Mouse (Mus musculus): ENCODE measurements around the gene Apom. TPM values are rescaled to one million over a fixed set of nuclear protein-coding genes. Genes with fewer than 3 reads are reported as not detected.
A peak's percentile ranks its signal among the peaks of the same experiment; 100 is the strongest.

Gene Apom
- total RNA-seq, 2 experiments from 2014 or later = not detected

DNA sequence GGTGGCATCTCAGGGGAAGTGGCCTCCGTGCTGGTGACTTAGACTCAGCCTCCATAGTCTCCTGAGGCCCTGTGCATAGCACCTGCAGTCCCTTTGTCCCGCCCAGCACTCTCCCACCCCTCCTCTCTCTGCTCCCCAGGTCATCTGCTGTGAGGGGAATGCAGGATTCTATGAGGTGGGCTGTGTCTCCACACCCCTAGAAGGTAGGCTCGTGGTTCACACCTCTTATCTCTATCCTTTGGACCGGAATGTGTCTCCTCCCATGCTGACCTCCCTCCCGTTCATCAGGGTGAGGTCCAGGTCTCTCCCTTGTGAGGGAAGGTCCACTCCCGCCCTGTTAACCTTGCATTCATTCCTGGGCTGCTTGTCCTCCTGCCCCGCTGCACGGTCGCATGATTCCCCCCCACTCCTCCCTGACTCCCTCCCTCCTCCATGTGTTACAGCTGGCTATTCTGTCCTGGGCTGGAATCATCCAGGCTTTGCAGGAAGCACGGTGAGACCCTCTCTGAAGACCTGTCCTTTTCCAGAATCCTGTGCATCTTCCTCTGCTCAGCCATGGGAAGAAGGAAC lies 31.6 kb downstream of the Apom start:
- no peak for DNase-seq (ENCODE audit: low spot score in 2 of 2)

DNA sequence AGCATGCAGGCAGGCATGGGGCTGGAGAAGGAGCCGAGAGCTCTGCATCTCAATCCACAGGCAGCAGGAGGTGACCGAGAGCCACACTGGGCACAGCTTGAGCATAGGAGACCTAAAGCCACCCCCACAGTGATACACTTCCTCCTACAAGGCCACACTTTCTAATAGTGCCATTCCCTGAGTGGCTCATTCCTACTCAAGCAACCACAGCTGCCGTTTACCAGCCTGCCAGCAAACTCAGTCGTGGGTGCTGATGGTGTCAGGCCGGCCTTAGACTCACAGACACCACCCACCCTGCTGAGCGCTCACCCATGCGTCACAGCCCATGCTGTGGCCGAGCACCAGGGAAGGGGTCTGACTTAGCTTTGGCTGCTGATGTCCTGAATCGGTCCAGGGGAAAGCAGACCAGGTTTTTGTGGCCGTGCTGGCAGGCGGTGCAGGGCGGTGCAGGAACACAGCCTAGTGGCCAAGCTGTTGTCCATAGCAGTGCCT lies 34.6 kb downstream of the Apom start:
- no peak for DNase-seq (ENCODE audit: low spot score in 2 of 2)

DNA sequence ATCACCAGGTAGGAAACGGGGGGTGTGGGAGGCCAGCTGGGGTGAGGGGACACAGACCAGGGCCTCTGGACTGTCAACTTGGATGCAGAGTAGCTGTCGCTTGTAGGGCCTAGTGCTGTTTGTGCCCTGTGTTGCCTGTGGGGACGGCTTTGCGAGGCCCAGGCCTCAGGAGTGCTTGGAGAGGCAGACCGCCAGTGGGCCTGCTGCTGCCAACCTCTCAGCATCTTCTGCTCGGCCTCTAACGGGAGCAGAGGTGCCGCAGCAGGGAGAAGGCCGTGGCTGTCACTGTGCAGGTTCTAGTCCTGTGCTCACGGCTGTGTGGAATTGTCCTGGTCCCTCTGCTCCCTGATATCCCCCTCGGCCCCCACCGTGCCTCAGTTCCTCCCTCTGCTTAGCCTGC lies 35.3 kb downstream of the Apom start:
- DNase-seq (ENCODE audit: low spot score in 2 of 2) = no peak

DNA sequence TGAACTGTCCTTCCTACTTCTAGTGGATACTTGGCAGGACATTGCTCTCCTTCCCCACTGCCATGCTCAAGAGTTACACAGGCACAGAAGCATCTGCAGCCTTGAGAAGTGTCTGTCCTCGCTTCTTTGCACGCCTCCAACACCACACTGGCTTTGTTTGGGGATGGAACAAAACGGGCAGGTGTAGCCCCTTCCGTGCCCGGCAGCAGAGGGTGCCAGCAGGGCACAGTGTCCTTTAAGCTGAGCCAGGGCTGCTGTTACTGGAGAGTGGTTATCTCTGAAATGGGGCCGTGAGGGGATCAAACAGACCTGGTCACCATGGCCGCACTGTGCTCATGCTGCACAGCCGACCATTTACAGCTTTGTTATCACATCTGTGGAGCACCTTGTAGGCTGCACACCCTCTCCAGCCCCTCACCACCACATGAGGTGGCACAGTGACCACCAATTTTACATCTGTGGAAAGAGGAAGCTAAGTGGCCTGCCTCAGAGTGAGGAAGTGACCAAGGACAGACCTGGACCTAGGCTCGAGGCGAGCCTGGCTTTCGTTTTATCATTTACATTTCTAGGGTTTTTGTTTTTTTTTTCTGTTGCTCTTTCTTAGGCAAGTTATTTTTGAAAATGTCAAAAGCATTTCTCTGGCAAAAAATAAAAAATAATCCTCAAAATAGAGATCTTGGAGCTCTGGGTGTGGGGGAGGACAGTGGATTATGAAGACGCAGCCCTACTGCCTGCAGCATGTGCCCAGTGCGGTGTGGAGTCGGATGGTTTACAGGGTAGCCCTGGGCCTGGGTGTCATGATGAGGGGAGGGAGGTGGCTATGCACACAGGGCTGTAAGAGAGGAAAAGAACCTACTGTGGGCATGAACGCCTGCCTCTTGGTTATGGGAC lies 37.1 kb downstream of the Apom start:
- no peak for DNase-seq (ENCODE audit: low spot score in 2 of 2)

DNA sequence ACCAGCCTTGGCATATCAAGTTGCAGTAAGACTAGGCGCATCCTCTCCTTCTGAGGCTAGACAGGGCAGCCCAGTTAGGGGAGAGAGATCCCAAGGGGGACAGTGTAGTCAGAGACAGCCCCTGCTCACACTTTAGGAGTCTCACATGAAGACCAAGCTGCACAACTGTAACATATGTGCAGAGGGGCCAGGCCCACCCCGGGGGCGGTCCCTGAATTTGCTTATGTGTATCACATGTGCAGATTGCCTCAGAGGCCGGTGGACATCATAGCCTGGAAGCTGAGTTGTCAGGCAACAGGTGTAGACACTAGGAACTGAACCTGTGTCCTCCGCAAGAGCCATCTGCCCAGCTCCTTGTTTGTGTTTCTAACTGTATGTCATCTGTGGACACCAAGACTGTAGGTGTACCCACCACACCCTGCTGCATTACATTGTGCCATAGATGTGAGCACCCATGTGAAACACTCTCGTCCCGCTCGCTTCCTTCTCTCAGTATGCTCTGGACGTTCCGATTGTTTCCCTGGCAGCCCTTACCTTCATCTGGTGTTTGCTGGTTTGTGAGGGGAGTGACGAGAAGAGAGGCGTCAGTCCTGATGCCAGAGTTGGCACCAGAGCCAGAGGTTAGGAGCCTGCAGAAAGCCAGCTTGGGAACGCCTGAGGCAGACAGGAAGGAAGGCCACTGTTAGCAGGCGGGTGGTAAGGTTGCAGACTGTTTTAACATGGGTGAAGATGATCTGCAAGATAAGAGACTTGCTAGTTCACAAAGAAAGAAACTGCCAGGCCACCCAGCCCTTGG lies 39.2 kb downstream of the Apom start:
- no peak for DNase-seq (ENCODE audit: low spot score in 2 of 2)

DNA sequence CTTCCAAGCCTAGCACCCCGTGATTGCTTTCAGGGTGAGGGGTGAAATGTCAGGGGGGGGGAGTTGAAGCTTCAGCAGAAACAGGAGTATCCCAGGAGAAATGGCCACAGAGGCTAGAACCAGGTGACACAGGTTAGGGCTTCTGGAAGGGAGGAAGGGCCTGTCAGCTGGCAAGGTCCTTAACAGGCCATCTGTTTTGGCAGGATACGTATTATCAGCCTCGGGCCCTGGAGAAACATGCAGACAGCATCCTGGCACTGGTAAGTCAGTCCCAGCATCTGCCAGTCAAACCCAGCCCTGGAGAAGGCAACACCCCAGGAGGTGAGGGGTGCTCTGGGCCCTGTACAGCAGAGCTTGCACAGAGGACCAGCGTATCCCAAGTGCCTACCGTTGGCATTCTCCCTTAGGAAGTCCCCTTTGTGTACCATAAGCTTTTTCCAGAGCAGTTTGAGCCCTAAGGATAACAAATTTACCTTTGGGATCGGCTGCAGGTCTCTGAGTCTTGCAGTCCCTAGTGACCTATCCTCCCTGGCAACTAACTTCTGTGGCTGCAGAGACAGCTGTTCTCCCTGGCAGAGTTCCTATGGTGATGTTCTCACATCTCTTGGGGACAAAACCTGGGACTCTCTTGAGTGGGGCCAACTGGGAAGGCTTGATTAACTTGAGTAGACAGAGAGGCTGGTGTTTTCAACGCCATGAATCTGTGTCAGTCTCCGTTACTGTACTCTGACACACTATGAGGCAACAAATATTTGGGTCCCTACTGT lies 41.5 kb downstream of the Apom start:
- DNase-seq (ENCODE audit: low spot score in 2 of 2) = peak in 1 of 2 experiments; percentile 27

DNA sequence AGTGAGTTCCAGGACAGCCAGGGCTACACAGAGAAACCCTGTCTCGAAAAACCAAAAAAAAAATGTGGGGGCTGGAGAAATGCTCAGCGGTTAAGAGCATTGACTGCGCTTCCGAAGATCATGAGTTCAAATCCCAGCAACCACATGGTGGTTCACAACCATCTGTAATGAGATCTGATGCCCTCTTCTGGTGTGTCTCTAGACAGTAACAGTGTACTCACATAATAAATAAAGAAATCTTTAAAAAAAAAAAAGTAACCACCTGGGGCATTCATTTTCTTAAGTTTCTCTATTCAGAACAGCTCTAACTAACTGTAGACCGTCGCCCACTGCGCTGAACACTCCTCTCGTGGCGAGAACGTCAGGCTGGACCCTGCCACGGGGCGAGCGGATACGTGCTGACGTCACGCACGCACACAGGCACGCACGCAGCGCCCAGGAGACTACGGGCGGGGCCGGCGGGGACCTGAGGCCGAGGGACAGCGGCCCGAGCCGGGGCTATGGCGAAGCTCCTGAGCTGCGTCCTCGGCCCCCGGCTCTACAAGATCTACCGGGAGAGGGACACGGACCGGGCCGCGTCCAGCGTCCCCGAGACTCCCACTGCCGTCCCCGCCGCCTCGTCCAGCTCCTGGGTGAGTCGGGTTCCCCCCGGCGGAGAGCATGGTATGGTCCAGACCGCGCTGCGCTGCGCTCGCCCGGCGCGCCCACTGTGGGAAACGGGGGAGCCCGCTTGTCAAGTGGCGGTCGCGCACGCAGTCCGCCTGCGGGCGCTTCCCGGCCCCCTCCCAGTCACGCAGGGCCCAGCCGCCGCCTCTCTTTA lies 42.8 kb downstream of the Apom start, which contains the start of gene Abhd16a:
Gene Abhd16a (plus strand): TSS at position 439 of the 820 bp plus-strand sequence.
- peak; percentile 96 to 97 for DNase-seq (ENCODE audit: low spot score in 2 of 2)

DNA sequence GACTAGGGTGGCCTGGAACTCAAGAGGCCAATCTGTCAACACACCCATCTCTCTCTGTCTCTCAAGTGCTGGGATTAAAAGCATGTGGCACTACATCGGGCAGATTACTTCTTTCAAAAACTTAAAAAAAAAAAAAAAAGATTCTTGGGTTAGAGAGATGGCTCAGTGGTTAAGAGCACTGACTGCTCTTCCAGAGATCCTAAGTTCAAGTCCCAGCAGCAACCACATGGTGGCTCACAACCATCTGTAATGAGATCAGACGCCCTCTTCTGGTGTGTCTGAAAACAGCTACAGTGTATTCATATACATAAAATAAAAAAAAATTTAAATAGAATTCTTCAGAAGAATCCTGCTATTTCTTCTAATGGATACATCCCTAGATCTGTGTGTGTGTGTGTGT lies 43.7 kb downstream of the Apom start:
- no peak for DNase-seq (ENCODE audit: low spot score in 2 of 2)

DNA sequence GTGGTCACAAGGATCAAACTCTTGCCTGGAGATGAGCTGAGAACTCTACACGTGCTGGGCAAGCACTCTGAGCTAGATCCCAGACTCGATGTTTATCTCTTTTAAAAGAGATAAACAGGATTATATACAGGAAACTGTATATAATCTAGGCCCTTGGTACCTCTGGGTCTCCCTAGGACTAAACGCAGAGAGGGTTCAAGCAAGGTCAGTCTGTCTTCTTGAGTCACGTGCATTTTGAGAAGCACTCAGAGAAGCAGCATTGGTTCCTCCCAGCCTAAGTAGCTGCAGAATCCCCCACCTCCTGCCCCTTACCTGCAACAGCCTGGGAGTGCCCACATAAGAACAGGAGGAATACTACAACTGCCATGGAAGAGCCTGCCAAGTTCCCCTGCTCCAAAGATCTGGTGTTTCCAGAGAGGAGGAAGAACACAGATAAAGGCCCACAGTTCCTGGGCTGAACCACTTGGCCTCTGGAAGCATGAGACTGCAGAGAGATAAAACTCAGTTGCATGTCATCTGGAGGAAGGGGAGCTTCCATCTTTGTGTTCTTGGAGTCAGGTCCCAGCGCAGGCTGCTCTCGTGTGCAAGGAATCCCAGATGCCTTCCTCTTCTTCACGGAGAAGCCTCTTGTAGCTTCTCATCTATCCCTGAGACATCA lies 46.5 kb downstream of the Apom start, which contains the start of gene Ly6g6f:
Gene Ly6g6f (minus strand): TSS at position 403 of the 658 bp plus-strand sequence.
- no peak for DNase-seq (ENCODE audit: low spot score in 2 of 2)

DNA sequence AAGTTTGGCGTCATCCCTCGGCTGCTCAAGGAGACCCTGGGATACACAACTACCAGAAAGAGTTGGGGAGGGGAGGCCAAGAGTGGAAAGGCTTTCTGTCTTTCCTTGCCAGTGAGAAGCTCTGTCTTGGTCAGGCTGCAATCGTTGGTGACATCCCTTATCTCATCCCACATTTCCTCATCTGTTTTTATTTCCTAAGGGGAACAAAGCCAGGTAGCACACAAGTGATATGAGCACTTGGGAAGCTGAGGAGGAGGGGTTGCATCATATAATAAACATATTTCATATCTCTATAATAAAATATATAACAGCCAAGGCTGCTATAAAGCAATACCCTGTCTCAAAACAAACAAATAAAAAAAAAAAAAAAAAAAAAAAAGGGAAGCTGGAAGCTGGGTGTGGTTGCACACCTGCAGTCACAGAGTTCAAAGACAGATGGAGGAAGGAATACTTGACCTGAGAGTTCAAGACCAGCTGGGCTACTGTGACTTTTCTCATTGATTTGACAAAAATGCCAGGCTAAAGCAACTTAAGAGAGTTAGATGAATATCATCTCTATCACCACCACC lies 47.8 kb downstream of the Apom start:
- no peak for DNase-seq (ENCODE audit: low spot score in 2 of 2)

DNA sequence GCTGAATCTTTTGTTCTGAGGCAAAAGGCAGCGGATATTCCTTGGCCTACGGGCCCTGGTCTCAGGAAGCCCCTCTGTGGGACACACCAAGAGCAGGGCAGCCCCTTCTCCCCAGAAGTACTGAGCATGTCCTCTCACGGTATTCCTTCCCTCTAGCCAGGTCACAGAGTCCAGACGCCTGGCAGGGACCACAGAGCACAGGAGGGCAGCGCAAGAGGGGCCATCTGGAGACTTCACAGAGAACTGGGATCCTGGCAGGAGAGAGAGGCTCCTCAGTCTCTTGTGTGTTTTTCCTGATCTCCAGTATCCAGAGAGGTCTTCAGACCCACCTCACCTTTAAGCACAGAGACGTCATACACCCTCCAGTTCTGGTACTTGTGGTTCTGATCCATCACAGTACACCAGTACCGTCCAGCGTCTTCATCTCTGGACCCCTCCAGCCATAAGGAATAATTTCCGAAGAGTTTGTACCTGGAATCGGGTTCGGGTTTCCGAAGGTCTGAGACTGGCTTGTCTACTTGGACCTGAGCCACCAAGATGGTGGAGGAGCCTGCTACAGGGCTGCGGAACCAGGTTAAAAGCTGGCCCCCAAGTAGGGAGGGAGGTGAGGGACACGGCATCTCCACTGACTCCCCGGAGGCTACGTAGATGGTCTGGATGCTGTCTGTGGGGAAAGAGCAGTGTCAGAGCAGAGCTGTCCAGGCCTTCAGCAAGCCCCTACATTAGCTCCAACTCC lies 48.8 kb downstream of the Apom start:
- DNase-seq (ENCODE audit: low spot score in 2 of 2) = no peak

DNA sequence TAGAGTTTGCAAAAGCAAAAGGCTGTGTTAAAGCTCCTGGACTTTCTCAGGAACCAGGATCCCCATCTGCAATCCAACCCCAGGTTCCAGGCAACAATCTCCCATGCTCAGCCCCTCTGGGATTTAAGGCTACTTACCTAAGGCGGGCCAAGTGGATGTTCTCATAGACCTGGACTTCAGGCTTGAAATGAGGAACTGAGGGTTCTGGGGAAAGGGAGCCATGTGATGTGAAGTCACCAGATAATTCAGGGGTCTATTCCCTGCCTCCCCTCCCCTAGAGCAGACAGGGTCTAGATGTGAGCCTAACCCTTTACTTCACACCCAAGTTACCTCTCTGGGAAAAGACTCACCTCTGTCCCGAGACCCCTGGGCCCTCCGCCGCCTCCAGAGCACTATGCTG lies 51.1 kb downstream of the Apom start:
- no peak for DNase-seq (ENCODE audit: low spot score in 2 of 2)

DNA sequence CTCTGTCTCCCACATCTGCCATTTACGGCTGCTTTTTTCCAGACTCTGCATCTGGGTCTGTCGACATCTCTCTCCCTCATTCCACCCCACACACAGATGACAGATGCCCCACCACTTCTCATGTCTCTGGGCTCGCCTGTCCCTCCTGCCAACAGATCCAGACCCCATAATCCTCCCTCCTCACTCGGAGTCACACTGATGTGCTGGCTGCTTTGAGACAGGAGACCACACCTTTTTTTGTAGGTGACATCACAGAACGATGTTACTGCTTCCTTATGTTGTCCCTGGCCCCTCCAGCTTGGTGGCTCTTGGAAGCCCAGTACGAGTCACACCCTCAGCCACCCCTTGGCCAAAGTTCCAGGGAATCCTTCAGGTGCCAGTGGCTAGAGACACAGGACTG lies 51.6 kb downstream of the Apom start:
- no peak for DNase-seq (ENCODE audit: low spot score in 2 of 2)

DNA sequence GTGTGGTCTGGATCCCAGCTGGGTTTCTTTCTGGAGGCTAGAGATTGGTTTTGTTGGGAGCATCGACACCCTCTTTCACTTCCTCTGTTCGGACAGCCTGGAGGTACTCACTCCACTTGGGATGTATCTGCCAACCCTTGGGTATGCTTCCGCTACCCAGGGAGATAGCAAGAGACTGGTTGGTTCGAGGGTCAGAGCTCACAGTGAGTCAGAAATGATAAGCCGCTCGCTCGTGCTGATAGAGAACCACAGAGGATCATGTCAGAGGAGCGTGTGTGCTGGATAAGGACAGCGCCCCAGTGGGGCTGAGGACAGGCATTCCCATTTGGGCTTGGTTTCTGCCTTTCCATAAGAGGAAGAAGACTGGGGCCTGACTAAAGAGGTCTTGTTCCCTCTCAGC lies 52.1 kb downstream of the Apom start:
- no peak for DNase-seq (ENCODE audit: low spot score in 2 of 2)
